Mouse (Mus musculus) megakaryocyte, embryonic 14.5 days (primary cell): ENCODE measurements around the gene Kcnj6.

Experiments used
- FLI1 ChIP-seq: IDR thresholded peaks from 2 replicates; pipeline ENCODE4 v1.6.1; 2012; ENCODE audit warnings: low read length, inconsistent platforms, mixed read lengths
- GATA1 ChIP-seq: IDR thresholded peaks from 3 replicates; pipeline ENCODE4 v1.6.1; 2012; ENCODE audit warnings: mixed read lengths, low read length, inconsistent platforms, borderline replicate concordance

- TF ChIP-seq GATA1 (no peak), FLI1 (no peak)
Measured at GRCm38 (mm10) chr16:94718919-94719318, 278.6 kb downstream of the Kcnj6 start.
